Mouse (Mus musculus): ENCODE results near the gene Nod2. TPM values are rescaled to one million over a fixed set of nuclear protein-coding genes. Genes with fewer than 3 reads are reported as not detected.

The Nod2 gene
- polyA plus RNA-seq, 1 experiment from 2014 or later, result 0.20 TPM

- H3K36me3 ChIP-seq (ENCODE audit: control insufficient read depth, insufficient read depth), result no peaks in the 10 kb centered on the region
- peaks cover 7% of the 10 kb centered on the region for H3K4me1 ChIP-seq (replicated peaks; ENCODE audit: control insufficient read depth, insufficient read depth, low read length)
- no peaks in the 10 kb centered on the region for H3K9me3 ChIP-seq (ENCODE audit: control insufficient read depth, low read length)
- 56% methylated on average over 1 of the region's 1 CpGs for WGBS
- no peak for ATAC-seq
- no peak overlapping the region for H3K4me2 ChIP-seq (ENCODE audit: low read length)
- H3K9ac ChIP-seq (replicated peaks; ENCODE audit: low read depth, low read length), result no peak overlapping the region
- no peak overlapping the region for H3K4me3 ChIP-seq (replicated peaks; ENCODE audit: low read length)
- no peaks in the 10 kb centered on the region for H3K27me3 ChIP-seq (replicated peaks; ENCODE audit: control insufficient read depth, insufficient read depth, low read length)
- no peak overlapping the region for H3K27ac ChIP-seq (ENCODE audit: low read length)
Measured at GRCm38 (mm10) chr8:88666435-88666834, 19.3 kb downstream of the Nod2 start.

- WGBS, result 39% methylated on average over 14 of the region's 14 CpGs
- H3K4me3 ChIP-seq (replicated peaks; ENCODE audit: low read length), result no peak overlapping the region
Measured at GRCm38 (mm10) chr8:88668400-88669086, 21.4 kb downstream of the Nod2 start.

GRCm38 (mm10) chr8:88670782-88671181 is 23.7 kb downstream of the Nod2 start:
- Histone ChIP-seq H3K4me3 (replicated peaks; ENCODE audit: low read length) (no peak overlapping the region), H3K27me3 (replicated peaks; ENCODE audit: control insufficient read depth, insufficient read depth, low read length) (no peaks in the 10 kb centered on the region), H3K4me2 (ENCODE audit: low read length) (no peak overlapping the region), H3K9ac (replicated peaks; ENCODE audit: low read depth, low read length) (no peak overlapping the region), H3K4me1 (replicated peaks; ENCODE audit: control insufficient read depth, insufficient read depth, low read length) (peaks cover 7% of the 10 kb centered on the region), H3K36me3 (ENCODE audit: control insufficient read depth, insufficient read depth) (no peaks in the 10 kb centered on the region), H3K27ac (ENCODE audit: low read length) (no peak overlapping the region), H3K9me3 (ENCODE audit: control insufficient read depth, low read length) (no peaks in the 10 kb centered on the region)
- ATAC-seq, result no peak
- WGBS, result 76% methylated on average over 6 of the region's 6 CpGs

More at GRCm38 (mm10) chr8:88668400-88669086, 21.4 kb downstream of the Nod2 start:
- peak; percentile 82 for ATAC-seq
- Histone ChIP-seq H3K27ac (ENCODE audit: low read length) (no peak overlapping the region), H3K4me2 (ENCODE audit: low read length) (no peak overlapping the region), H3K4me1 (replicated peaks; ENCODE audit: control insufficient read depth, insufficient read depth, low read length) (peaks cover 7% of the 10 kb centered on the region), H3K9me3 (ENCODE audit: control insufficient read depth, low read length) (no peaks in the 10 kb centered on the region), H3K36me3 (ENCODE audit: control insufficient read depth, insufficient read depth) (no peaks in the 10 kb centered on the region), H3K27me3 (replicated peaks; ENCODE audit: control insufficient read depth, insufficient read depth, low read length) (no peaks in the 10 kb centered on the region), H3K9ac (replicated peaks; ENCODE audit: low read depth, low read length) (no peak overlapping the region)

- 73% methylated on average over 10 of the region's 10 CpGs for WGBS
- H3K9me3 ChIP-seq (ENCODE audit: control insufficient read depth, low read length), result no peaks in the 10 kb centered on the region
- peaks cover 7% of the 10 kb centered on the region for H3K4me1 ChIP-seq (replicated peaks; ENCODE audit: control insufficient read depth, insufficient read depth, low read length)
- peak overlapping the region; percentile 2; the same call in 1 of the 2 replicates for H3K27ac ChIP-seq (ENCODE audit: low read length)
- H3K36me3 ChIP-seq (ENCODE audit: control insufficient read depth, insufficient read depth), result no peaks in the 10 kb centered on the region
- H3K27me3 ChIP-seq (replicated peaks; ENCODE audit: control insufficient read depth, insufficient read depth, low read length), result no peaks in the 10 kb centered on the region
- H3K4me3 ChIP-seq (replicated peaks; ENCODE audit: low read length), result no peak overlapping the region
- H3K9ac ChIP-seq (replicated peaks; ENCODE audit: low read depth, low read length), result no peak overlapping the region
- ATAC-seq, result no peak
- no peak overlapping the region for H3K4me2 ChIP-seq (ENCODE audit: low read length)
Measured at GRCm38 (mm10) chr8:88671575-88671974, 24.5 kb downstream of the Nod2 start.

GRCm38 (mm10) chr8:88673859-88674258 is 26.7 kb downstream of the Nod2 start:
- H3K27ac ChIP-seq (ENCODE audit: low read length), result no peak overlapping the region
- H3K9ac ChIP-seq (replicated peaks; ENCODE audit: low read depth, low read length), result no peak overlapping the region
- H3K4me2 ChIP-seq (ENCODE audit: low read length), result no peak overlapping the region
- 85% methylated on average over 5 of the region's 5 CpGs for WGBS
- no peak overlapping the region for H3K4me3 ChIP-seq (replicated peaks; ENCODE audit: low read length)
- H3K27me3 ChIP-seq (replicated peaks; ENCODE audit: control insufficient read depth, insufficient read depth, low read length), result no peaks in the 10 kb centered on the region
- no peaks in the 10 kb centered on the region for H3K9me3 ChIP-seq (ENCODE audit: control insufficient read depth, low read length)
- no peaks in the 10 kb centered on the region for H3K36me3 ChIP-seq (ENCODE audit: control insufficient read depth, insufficient read depth)
- ATAC-seq, result no peak
- H3K4me1 ChIP-seq (replicated peaks; ENCODE audit: control insufficient read depth, insufficient read depth, low read length), result peaks cover 4% of the 10 kb centered on the region; the same call in 1 of the 2 replicates

GRCm38 (mm10) chr8:88675372-88676165 is 28.5 kb downstream of the Nod2 start:
- H3K27me3 ChIP-seq (replicated peaks; ENCODE audit: control insufficient read depth, insufficient read depth, low read length), result no peaks in the 10 kb centered on the region
- 92% methylated on average over 12 of the region's 12 CpGs for WGBS
- H3K9me3 ChIP-seq (ENCODE audit: control insufficient read depth, low read length), result no peaks in the 10 kb centered on the region
- no peak overlapping the region for H3K4me3 ChIP-seq (replicated peaks; ENCODE audit: low read length)
- no peak for ATAC-seq
- H3K4me1 ChIP-seq (replicated peaks; ENCODE audit: control insufficient read depth, insufficient read depth, low read length), result peaks cover 5% of the 10 kb centered on the region
- no peak overlapping the region for H3K4me2 ChIP-seq (ENCODE audit: low read length)
- H3K9ac ChIP-seq (replicated peaks; ENCODE audit: low read depth, low read length), result no peak overlapping the region
- no peak overlapping the region for H3K27ac ChIP-seq (ENCODE audit: low read length)
- H3K36me3 ChIP-seq (ENCODE audit: control insufficient read depth, insufficient read depth), result no peaks in the 10 kb centered on the region

GRCm38 (mm10) chr8:88677071-88677470 is 30.0 kb downstream of the Nod2 start:
- no peak overlapping the region for H3K4me2 ChIP-seq (ENCODE audit: low read length)
- H3K9me3 ChIP-seq (ENCODE audit: control insufficient read depth, low read length), result no peaks in the 10 kb centered on the region
- no peaks in the 10 kb centered on the region for H3K27me3 ChIP-seq (replicated peaks; ENCODE audit: control insufficient read depth, insufficient read depth, low read length)
- ATAC-seq, result no peak
- no peak overlapping the region for H3K9ac ChIP-seq (replicated peaks; ENCODE audit: low read depth, low read length)
- no peak overlapping the region for H3K27ac ChIP-seq (ENCODE audit: low read length)
- no peak overlapping the region for H3K4me3 ChIP-seq (replicated peaks; ENCODE audit: low read length)
- WGBS, result 59% methylated on average over 8 of the region's 8 CpGs
- H3K36me3 ChIP-seq (ENCODE audit: control insufficient read depth, insufficient read depth), result no peaks in the 10 kb centered on the region
- H3K4me1 ChIP-seq (replicated peaks; ENCODE audit: control insufficient read depth, insufficient read depth, low read length), result peaks cover 5% of the 10 kb centered on the region

- Histone ChIP-seq H3K4me1 (replicated peaks; ENCODE audit: control insufficient read depth, insufficient read depth, low read length) (peaks cover 5% of the 10 kb centered on the region), H3K36me3 (ENCODE audit: control insufficient read depth, insufficient read depth) (no peaks in the 10 kb centered on the region), H3K27ac (ENCODE audit: low read length) (no peak overlapping the region), H3K4me3 (replicated peaks; ENCODE audit: low read length) (no peak overlapping the region), H3K27me3 (replicated peaks; ENCODE audit: control insufficient read depth, insufficient read depth, low read length) (no peaks in the 10 kb centered on the region), H3K9me3 (ENCODE audit: control insufficient read depth, low read length) (no peaks in the 10 kb centered on the region), H3K9ac (replicated peaks; ENCODE audit: low read depth, low read length) (no peak overlapping the region), H3K4me2 (ENCODE audit: low read length) (no peak overlapping the region)
- ATAC-seq, result no peak
- WGBS, result 95% methylated on average over 2 of the region's 2 CpGs
Measured at GRCm38 (mm10) chr8:88680566-88680965, 33.5 kb downstream of the Nod2 start.

- no peak overlapping the region for H3K9ac ChIP-seq (replicated peaks; ENCODE audit: low read depth, low read length)
- H3K27ac ChIP-seq (ENCODE audit: low read length), result no peak overlapping the region
- H3K4me1 ChIP-seq (replicated peaks; ENCODE audit: control insufficient read depth, insufficient read depth, low read length), result peaks cover 5% of the 10 kb centered on the region
- no peak overlapping the region for H3K4me2 ChIP-seq (ENCODE audit: low read length)
- H3K4me3 ChIP-seq (replicated peaks; ENCODE audit: low read length), result no peak overlapping the region
- no peaks in the 10 kb centered on the region for H3K9me3 ChIP-seq (ENCODE audit: control insufficient read depth, low read length)
- no peaks in the 10 kb centered on the region for H3K36me3 ChIP-seq (ENCODE audit: control insufficient read depth, insufficient read depth)
- no peaks in the 10 kb centered on the region for H3K27me3 ChIP-seq (replicated peaks; ENCODE audit: control insufficient read depth, insufficient read depth, low read length)
- ATAC-seq, result no peak
- WGBS, result 84% methylated on average over 8 of the region's 8 CpGs
Measured at GRCm38 (mm10) chr8:88681046-88681445, 33.9 kb downstream of the Nod2 start.
